Comparison of ENCODE assay signal across 8 mouse cellular contexts in the genomic region with DNA sequence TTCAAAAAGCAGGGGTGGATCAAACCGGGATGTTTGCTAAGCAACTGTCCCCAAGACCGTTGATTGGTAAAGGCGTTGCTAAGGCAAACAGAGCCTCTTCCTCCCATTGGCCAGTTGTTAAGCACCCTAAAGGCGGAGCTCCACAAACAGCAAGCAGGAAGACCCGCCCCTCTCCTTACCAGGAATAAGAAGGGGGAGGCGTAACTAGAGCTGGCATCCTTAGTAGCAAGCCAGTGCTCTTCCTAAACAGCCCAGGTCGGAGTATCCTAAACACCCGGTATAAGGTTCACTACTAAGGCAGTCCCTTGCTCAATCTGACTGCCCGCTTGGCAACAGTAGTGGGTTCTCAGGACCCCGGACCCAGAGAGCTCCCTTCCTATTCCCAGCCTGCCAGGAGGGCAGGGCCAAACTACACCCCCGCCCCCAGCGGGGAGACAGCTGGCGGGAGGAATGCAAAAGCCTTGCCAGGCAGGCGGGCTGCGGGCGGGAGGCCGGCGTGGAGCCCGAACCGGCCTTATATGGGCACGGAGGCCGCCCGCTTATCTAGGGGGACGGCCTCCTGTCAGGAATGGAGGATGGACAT. TPM values are rescaled to one million over a fixed set of nuclear protein-coding genes. Genes with fewer than 3 reads are reported as not detected.
DNase-seq lines count a peak whose midpoint lies in the region; ATAC-seq lines count a peak whose summit lies in the region.

No protein-coding gene starts in this region.

- peak overlapping the region; percentile 100 for H3K4me3 ChIP-seq in forebrain, embryonic 10.5 days
- H3K4me3 ChIP-seq in heart, embryonic 14.5 days (ENCODE audit: control insufficient read depth in 1 of 2, insufficient read depth in 1 of 2, low read depth in 1 of 2, low read length in 2 of 2): peak overlapping the region; percentile 90 to 99
- H3K4me3 ChIP-seq in liver, embryonic 11.5 days (ENCODE audit: low read depth, low read length): peak overlapping the region; percentile 90
- H3K4me3 ChIP-seq in stomach, embryonic 16.5 days (replicated peaks; ENCODE audit: low read length): peak overlapping the region; percentile 97

- H3K9ac ChIP-seq in heart, embryonic 14.5 days (ENCODE audit: low read length): peak overlapping the region; percentile 100
- H3K9ac ChIP-seq in liver, embryonic 11.5 days (ENCODE audit: low read depth, low read length): no peak overlapping the region
- peak overlapping the region; percentile 100 for H3K9ac ChIP-seq in stomach, embryonic 16.5 days (ENCODE audit: low read length)

- peaks cover 43% of the 10 kb centered on the region for H3K36me3 ChIP-seq in forebrain, embryonic 10.5 days (replicated peaks)
- peaks cover 47% of the 10 kb centered on the region for H3K36me3 ChIP-seq in heart, embryonic 14.5 days (ENCODE audit: control insufficient read depth, insufficient read depth, low read length)
- H3K36me3 ChIP-seq in liver, embryonic 11.5 days (ENCODE audit: control insufficient read depth, insufficient read depth, low read length): peaks cover 27% of the 10 kb centered on the region
- H3K36me3 ChIP-seq in stomach, embryonic 16.5 days (ENCODE audit: control insufficient read depth, insufficient read depth, low read length): peaks cover 13% of the 10 kb centered on the region

- WGBS in forebrain, embryonic 10.5 days: under 1% methylated on average over 24 of the region's 24 CpGs
- WGBS in heart, embryonic 14.5 days: 1% methylated on average over 24 of the region's 24 CpGs
- 14% methylated on average over 24 of the region's 24 CpGs for WGBS in liver, embryonic 11.5 days
- WGBS in stomach, embryonic 16.5 days: 3% methylated on average over 24 of the region's 24 CpGs

- H3K27me3 ChIP-seq in forebrain, embryonic 10.5 days (ENCODE audit: poor library complexity, severe bottlenecking): peaks cover 16% of the 10 kb centered on the region
- H3K27me3 ChIP-seq in heart, embryonic 14.5 days (ENCODE audit: control insufficient read depth, insufficient read depth, low read length): no peaks in the 10 kb centered on the region
- H3K27me3 ChIP-seq in liver, embryonic 11.5 days (replicated peaks; ENCODE audit: control insufficient read depth, insufficient read depth, low read length): no peaks in the 10 kb centered on the region
- no peaks in the 10 kb centered on the region for H3K27me3 ChIP-seq in stomach, embryonic 16.5 days (ENCODE audit: control insufficient read depth, insufficient read depth, low read length)

- no peaks in the 10 kb centered on the region for H3K9me3 ChIP-seq in forebrain, embryonic 10.5 days
- no peaks in the 10 kb centered on the region for H3K9me3 ChIP-seq in heart, embryonic 14.5 days (ENCODE audit: control insufficient read depth, low read length)
- no peaks in the 10 kb centered on the region for H3K9me3 ChIP-seq in liver, embryonic 11.5 days (ENCODE audit: control insufficient read depth, low read length)
- H3K9me3 ChIP-seq in stomach, embryonic 16.5 days (replicated peaks; ENCODE audit: control insufficient read depth, low read length): no peaks in the 10 kb centered on the region

- peak overlapping the region; percentile 75 for H3K27ac ChIP-seq in forebrain, embryonic 10.5 days
- H3K27ac ChIP-seq in heart, embryonic 14.5 days (replicated peaks in 1 of 2; ENCODE audit: control insufficient read depth in 1 of 2, insufficient read depth in 1 of 2, low read depth in 2 of 2, low read length in 2 of 2): peak overlapping the region; percentile 93 to 95
- no peak overlapping the region for H3K27ac ChIP-seq in liver, embryonic 11.5 days (ENCODE audit: low read depth, low read length)
- peak overlapping the region; percentile 93 for H3K27ac ChIP-seq in stomach, embryonic 16.5 days (ENCODE audit: low read length)

- peak; percentile 62 for ATAC-seq in heart, embryonic 14.5 days (ENCODE audit: insufficient number of reproducible peaks, insufficient read depth, low FRiP score, low read depth)
- ATAC-seq in liver, embryonic 11.5 days (replicated peaks; ENCODE audit: low FRiP score): peak; percentile 44
- ATAC-seq in stomach, embryonic 16.5 days (ENCODE audit: insufficient read depth, low FRiP score): peak; percentile 81

- H3K4me2 ChIP-seq in heart, embryonic 14.5 days (ENCODE audit: low read length): peak overlapping the region; percentile 76
- H3K4me2 ChIP-seq in liver, embryonic 11.5 days: peak overlapping the region; percentile 97
- H3K4me2 ChIP-seq in stomach, embryonic 16.5 days (ENCODE audit: low read depth, low read length): peak overlapping the region; percentile 88

- peak; percentile 79 for DNase-seq in CD4-positive, CD25-positive, alpha-beta regulatory T cell, adult 2 months (ENCODE audit: low read depth, low spot score)
- DNase-seq in c-Kit-positive CD71-positive TER-119-negative erythroid progenitor cells, embryonic 14.5 days (ENCODE audit: low read depth): peak; percentile 83
- DNase-seq in forebrain, embryonic 10.5 days (ENCODE audit: extremely low spot score, low spot score): peak; percentile 82
- DNase-seq in kidney, postnatal 10 days: peak; percentile 95
- peak; percentile 70 for DNase-seq in liver, embryonic 11.5 days (ENCODE audit: low spot score)
- peak; percentile 21 to 32 for DNase-seq in natural killer cell, adult 2 months (ENCODE audit: low spot score in 2 of 2)

- H3K4me1 ChIP-seq in forebrain, embryonic 10.5 days: peaks cover 64% of the 10 kb centered on the region
- H3K4me1 ChIP-seq in heart, embryonic 14.5 days (ENCODE audit: control insufficient read depth in 2 of 2, insufficient read depth in 2 of 2, low read length in 2 of 2): peaks cover 11 to 35% of the 10 kb centered on the region in 2 experiments
- H3K4me1 ChIP-seq in liver, embryonic 11.5 days (replicated peaks; ENCODE audit: control insufficient read depth, insufficient read depth, low read length): peaks cover 32% of the 10 kb centered on the region
- peaks cover 24% of the 10 kb centered on the region for H3K4me1 ChIP-seq in stomach, embryonic 16.5 days (ENCODE audit: control insufficient read depth, insufficient read depth, low read length)

RNA-seq across cellular contexts. Expression of a gene that starts 3.0 kb away (rescaled TPM):
- polyA plus RNA-seq in forebrain, embryonic 10.5 days (2016; fragmentation: Nextera tagmentation; extraction: Ambion mirVana): 5.4 and 5.5 TPM in 2 replicates
- 15.6 and 17.8 TPM in 2 replicates for polyA plus RNA-seq in heart, embryonic 14.5 days (2014; fragmentation: Nextera tagmentation; extraction: Ambion mirVana)
- 5.6 and 9.2 TPM in 2 replicates for polyA plus RNA-seq in liver, embryonic 11.5 days (2014; fragmentation: Nextera tagmentation; extraction: Ambion mirVana)
- polyA plus RNA-seq in stomach, embryonic 16.5 days (2015; fragmentation: Nextera tagmentation; extraction: Ambion mirVana): 7.0 and 8.9 TPM in 2 replicates

RNA-seq across cellular contexts. Expression of a gene that starts 6.7 kb away (rescaled TPM):
- 3.5 and 3.7 TPM in 2 replicates for polyA plus RNA-seq in forebrain, embryonic 10.5 days (2016; fragmentation: Nextera tagmentation; extraction: Ambion mirVana)
- polyA plus RNA-seq in heart, embryonic 14.5 days (2014; fragmentation: Nextera tagmentation; extraction: Ambion mirVana): 4.6 and 5.1 TPM in 2 replicates
- 1.1 and 1.2 TPM in 2 replicates for polyA plus RNA-seq in liver, embryonic 11.5 days (2014; fragmentation: Nextera tagmentation; extraction: Ambion mirVana)
- polyA plus RNA-seq in stomach, embryonic 16.5 days (2015; fragmentation: Nextera tagmentation; extraction: Ambion mirVana): 3.2 and 4.0 TPM in 2 replicates

RNA-seq across cellular contexts. Expression of a gene that starts 56.4 kb away (rescaled TPM):
- 107 TPM in 2 replicates for polyA plus RNA-seq in forebrain, embryonic 10.5 days (2016; fragmentation: Nextera tagmentation; extraction: Ambion mirVana)
- polyA plus RNA-seq in heart, embryonic 14.5 days (2014; fragmentation: Nextera tagmentation; extraction: Ambion mirVana): 25.8 and 26.4 TPM in 2 replicates
- polyA plus RNA-seq in liver, embryonic 11.5 days (2014; fragmentation: Nextera tagmentation; extraction: Ambion mirVana): 63.6 and 65.0 TPM in 2 replicates
- 40.4 and 45.3 TPM in 2 replicates for polyA plus RNA-seq in stomach, embryonic 16.5 days (2015; fragmentation: Nextera tagmentation; extraction: Ambion mirVana)

Comparison
In these comparisons a context has a peak if more than half of its experiments do, and no peak if none do; other contexts are left out.
1. DNase-seq: peak in every context shown above with its lines; median percentile 95 in kidney, postnatal 10 days; 83 in c-Kit-positive CD71-positive TER-119-negative erythroid progenitor cells, embryonic 14.5 days; 82 in forebrain, embryonic 10.5 days; 79 in CD4-positive, CD25-positive, alpha-beta regulatory T cell, adult 2 months; 70 in liver, embryonic 11.5 days; 26 in natural killer cell, adult 2 months.